Mouse (Mus musculus): ENCODE results near the gene Pla2g2e.
A peak's percentile ranks its signal among the peaks of the same experiment; 100 is the strongest.
"Not testable (repeated sequence)": the region's sequence is repeated elsewhere in the genome, so short reads cannot be mapped to it uniquely, and the experiment has no call there.

Pla2g2e gene

GRCm38 (mm10) chr4:138882179-138882578 lies 4.4 kb downstream of the Pla2g2e start:
- DNase-seq (ENCODE audit: low spot score), result no peak

- peak; percentile 86 for DNase-seq (ENCODE audit: low spot score)
Observed at GRCm38 (mm10) chr4:138884261-138884660, 6.5 kb downstream of the Pla2g2e start.

GRCm38 (mm10) chr4:138889165-138889564 lies 11.4 kb downstream of the Pla2g2e start:
- no peak for DNase-seq (ENCODE audit: low spot score)

- no peak for DNase-seq (ENCODE audit: low spot score)
Observed at GRCm38 (mm10) chr4:138889635-138890034, 11.9 kb downstream of the Pla2g2e start.

- no peak for DNase-seq (ENCODE audit: low spot score)
Observed at GRCm38 (mm10) chr4:138892655-138893054, 14.9 kb downstream of the Pla2g2e start.

- not testable (repeated sequence) for DNase-seq (ENCODE audit: low spot score)
Observed at GRCm38 (mm10) chr4:138893789-138894188, 16.0 kb downstream of the Pla2g2e start.

GRCm38 (mm10) chr4:138899361-138899760 lies 21.6 kb downstream of the Pla2g2e start:
- DNase-seq (ENCODE audit: low spot score), result no peak

GRCm38 (mm10) chr4:138905624-138906337 lies 28.0 kb downstream of the Pla2g2e start:
- DNase-seq (ENCODE audit: low spot score), result no peak

- DNase-seq (ENCODE audit: low spot score), result no peak
Observed at GRCm38 (mm10) chr4:138913141-138913787, 35.5 kb downstream of the Pla2g2e start.

GRCm38 (mm10) chr4:138913797-138914196 lies 36.1 kb downstream of the Pla2g2e start, which contains the start of gene Otud3:
Otud3 (minus strand) TSS chr4:138913945.
- DNase-seq (ENCODE audit: low spot score), result peak; percentile 94

- no peak for DNase-seq (ENCODE audit: low spot score)
Observed at GRCm38 (mm10) chr4:138917282-138917681, 39.5 kb downstream of the Pla2g2e start.

- DNase-seq (ENCODE audit: low spot score), result no peak
Observed at GRCm38 (mm10) chr4:138921254-138922130, 43.8 kb downstream of the Pla2g2e start.

- peak; percentile 95 for DNase-seq (ENCODE audit: low spot score)
Observed at GRCm38 (mm10) chr4:138922131-138922459, 44.4 kb downstream of the Pla2g2e start.

- no peak for DNase-seq (ENCODE audit: low spot score)
Observed at GRCm38 (mm10) chr4:138925561-138925960, 47.8 kb downstream of the Pla2g2e start.
